Mouse (Mus musculus): ENCODE measurements around the gene BC117090. TPM values are rescaled to one million over a fixed set of nuclear protein-coding genes. Genes with fewer than 3 reads are reported as not detected.

The BC117090 gene
- total RNA-seq (2023): not detected

GRCm38 (mm10) chr16:36334232-36334631, at the start of gene BC117090:
BC117090 (minus strand) TSS chr16:36334332.

DNA sequence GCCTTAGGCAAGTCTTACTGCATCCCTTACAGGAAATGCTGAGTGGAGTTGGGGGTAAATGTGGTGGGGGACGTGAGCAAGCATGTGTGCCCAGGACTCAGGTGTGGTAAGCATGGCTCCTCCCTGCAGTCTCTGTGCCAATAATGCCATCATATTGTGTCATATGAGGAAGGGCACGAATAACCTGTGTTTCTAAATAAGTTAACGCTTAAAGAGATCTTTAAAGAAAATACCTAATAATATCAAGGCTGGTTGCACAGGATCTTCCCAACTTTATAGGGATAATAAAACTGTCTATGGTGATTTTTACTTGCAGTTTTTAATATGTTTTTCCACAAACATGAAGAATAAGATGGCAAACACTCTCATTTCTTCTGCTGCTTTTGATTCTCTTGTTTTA, 33.5 kb upstream of the BC117090 start, which contains the start of gene BC100530:
Gene BC100530 (minus strand): TSS at position 101 of the 400 bp plus-strand sequence.

DNA sequence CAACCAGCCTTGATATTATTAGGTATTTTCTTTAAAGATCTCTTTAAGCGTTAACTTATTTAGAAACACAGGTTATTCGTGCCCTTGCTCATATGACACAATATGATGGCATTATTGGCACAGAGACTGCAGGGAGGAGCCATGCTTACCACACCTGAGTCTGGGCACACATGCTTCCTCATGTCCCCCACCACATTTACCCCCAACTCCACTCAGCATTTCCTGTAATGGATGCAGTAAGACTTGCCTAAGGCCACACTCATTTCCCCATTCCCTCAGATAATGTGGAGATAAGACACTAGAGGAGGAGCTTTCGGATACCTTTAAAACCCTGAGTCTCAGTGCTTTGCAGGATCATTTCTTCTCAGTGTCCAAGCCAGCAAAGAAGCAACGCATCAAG, 57.3 kb downstream of the BC117090 start, which contains the start of gene Stfa1:
Gene Stfa1 (plus strand): TSS at position 156 of the 400 bp plus-strand sequence.

Other genes with a start within 250 kb of the BC117090 start
- not detected for gene Csta1, start 203.1 kb downstream of the BC117090 start, total RNA-seq (2023)
- not detected for gene Stfa2l1, start 177.5 kb downstream of the BC117090 start, total RNA-seq (2023)
- gene Gm5483, start 150.1 kb downstream of the BC117090 start, total RNA-seq (2023): not detected
- gene Gm5416, start 123.9 kb downstream of the BC117090 start, total RNA-seq (2023): not detected
- not detected for gene 2010005H15Rik, start 112.9 kb downstream of the BC117090 start, total RNA-seq (2023)
- not detected for gene Stfa1, start 57.4 kb downstream of the BC117090 start, total RNA-seq (2023)
- gene BC100530, start 33.4 kb upstream of the BC117090 start, total RNA-seq (2023): not detected
- not detected for gene Stfa2, start 74.1 kb upstream of the BC117090 start, total RNA-seq (2023)
- not detected for gene Stfa3, start 121.1 kb upstream of the BC117090 start, total RNA-seq (2023)
- gene Casr, start 227.8 kb upstream of the BC117090 start, total RNA-seq (2023): not detected

Measured in CD8-positive naive resting alpha-beta T cell, adult 57 days (primary cell).